Mouse (Mus musculus) spleen, adult 2 months (tissue): ENCODE data around the gene Etl4. TPM values are rescaled to one million over a fixed set of nuclear protein-coding genes. Genes with fewer than 3 reads are reported as not detected.

Experiments
- DNase-seq, 2 experiments: peaks; one replicate each; pipeline versions ENCODE4 v3.0.0 to v3.0.0-alpha.2; 2012 to 2021; ENCODE audit warnings: low spot score in 2 of 2, low read depth in 1 of 2
- H3K27ac ChIP-seq: fragments of 200-500 bp; 2 replicates; pipeline ENCODE4 v1.5.1; 2012; ENCODE audit warnings: low read length, inconsistent platforms; ENCODE audit not compliant: insufficient read depth
- H3K27me3 ChIP-seq: fragments of 200-500 bp; 2 replicates; pipeline ENCODE4 v1.6.1; 2012; ENCODE audit warnings: mild to moderate bottlenecking, moderate library complexity, low read length, inconsistent platforms; ENCODE audit not compliant: control insufficient read depth, insufficient read depth
- H3K36me3 ChIP-seq: fragments of 200-500 bp; 2 replicates; pipeline ENCODE4 v1.6.1; 2012; ENCODE audit warnings: mild to moderate bottlenecking, low read length, inconsistent platforms; ENCODE audit not compliant: control insufficient read depth, insufficient read depth
- H3K4me1 ChIP-seq: fragments of 200-500 bp; 2 replicates; pipeline ENCODE4 v1.6.1; 2011; ENCODE audit warnings: inconsistent platforms; ENCODE audit not compliant: control insufficient read depth, insufficient read depth, insufficient read length
- H3K4me3 ChIP-seq: fragments of 200-500 bp; 2 replicates; pipeline ENCODE4 v1.5.1; 2011; ENCODE audit warnings: mild to moderate bottlenecking, inconsistent platforms; ENCODE audit not compliant: insufficient read depth, insufficient read length; ENCODE audit errors: extremely low read depth
- CTCF ChIP-seq: fragments of 200-500 bp; IDR thresholded peaks from 2 replicates; pipeline ENCODE4 v1.5.1; 2011; ENCODE audit warnings: mild to moderate bottlenecking, inconsistent platforms; ENCODE audit not compliant: insufficient read depth, insufficient read length, insufficient replicate concordance; ENCODE audit errors: extremely low read depth
- POLR2A ChIP-seq: fragments of 200-500 bp; IDR thresholded peaks from 2 replicates; pipeline ENCODE4 v1.6.1; 2011; ENCODE audit warnings: low read depth, low read length, inconsistent platforms
- WGBS: fragments of 180-500 bp; shearing (Covaris S2); methylation state at CpG from one replicate; pipeline ENCODE4 v1.1.7; 2018; 5-methylcytosine and 5-hydroxymethylcytosine counted together
- polyA plus RNA-seq: library from polyadenylated mRNA; depleted of rRNA; stranded (reverse); fragments of >200 nt; gene quantifications from 2 replicates; pipeline ENCODE4 v1.2.3, GENCODE M21; 2012

The Etl4 gene
- polyA plus RNA-seq, 1 experiment, result 5.3 TPM

- H3K27ac ChIP-seq, result no peak overlapping the region
- no peaks in the 10 kb centered on the region for H3K27me3 ChIP-seq
- H3K4me3 ChIP-seq, result no peak overlapping the region
- no peak for TF ChIP-seq POLR2A
- no peak for TF ChIP-seq CTCF
- no peak for DNase-seq
- H3K36me3 ChIP-seq, result no peaks in the 10 kb centered on the region
- 82% methylated on average over 5 of the region's 5 CpGs for WGBS
- H3K4me1 ChIP-seq, result no peaks in the 10 kb centered on the region
Observed at GRCm38 (mm10) chr2:20761320-20761719, 851.7 kb downstream of the Etl4 start.

GRCm38 (mm10) chr2:20761751-20762150 lies 852.2 kb downstream of the Etl4 start:
- no peak for TF ChIP-seq CTCF
- no peak for TF ChIP-seq POLR2A
- H3K4me1 ChIP-seq, result no peaks in the 10 kb centered on the region
- 88% methylated on average over 3 of the region's 3 CpGs for WGBS
- DNase-seq, result no peak
- no peak overlapping the region for H3K27ac ChIP-seq
- no peaks in the 10 kb centered on the region for H3K27me3 ChIP-seq
- no peaks in the 10 kb centered on the region for H3K36me3 ChIP-seq
- no peak overlapping the region for H3K4me3 ChIP-seq

GRCm38 (mm10) chr2:20763511-20764212 lies 854.1 kb downstream of the Etl4 start:
- Histone ChIP-seq H3K4me1 (no peaks in the 10 kb centered on the region), H3K36me3 (no peaks in the 10 kb centered on the region), H3K4me3 (no peak overlapping the region), H3K27me3 (no peaks in the 10 kb centered on the region), H3K27ac (no peak overlapping the region)
- TF ChIP-seq POLR2A (no peak), CTCF (no peak)
- no peak for DNase-seq
- 84% methylated on average over 4 of the region's 4 CpGs for WGBS

GRCm38 (mm10) chr2:20764566-20765090 lies 855.0 kb downstream of the Etl4 start:
- Histone ChIP-seq H3K4me3 (no peak overlapping the region), H3K27ac (no peak overlapping the region), H3K27me3 (no peaks in the 10 kb centered on the region), H3K36me3 (no peaks in the 10 kb centered on the region), H3K4me1 (no peaks in the 10 kb centered on the region)
- TF ChIP-seq POLR2A (no peak), CTCF (no peak)
- no peak for DNase-seq

- no peak for DNase-seq
- H3K4me3 ChIP-seq, result no peak overlapping the region
- H3K4me1 ChIP-seq, result no peaks in the 10 kb centered on the region
- H3K27ac ChIP-seq, result no peak overlapping the region
- TF ChIP-seq POLR2A (no peak), CTCF (no peak)
- H3K36me3 ChIP-seq, result no peaks in the 10 kb centered on the region
- no peaks in the 10 kb centered on the region for H3K27me3 ChIP-seq
- 81% methylated on average over 5 of the region's 5 CpGs for WGBS
Observed at GRCm38 (mm10) chr2:20768681-20769080, 859.1 kb downstream of the Etl4 start.

GRCm38 (mm10) chr2:20770171-20770570 lies 860.6 kb downstream of the Etl4 start:
- Histone ChIP-seq H3K27ac (no peak overlapping the region), H3K4me3 (no peak overlapping the region), H3K36me3 (no peaks in the 10 kb centered on the region), H3K4me1 (no peaks in the 10 kb centered on the region), H3K27me3 (no peaks in the 10 kb centered on the region)
- DNase-seq, result no peak
- TF ChIP-seq CTCF (no peak), POLR2A (no peak)

GRCm38 (mm10) chr2:20774462-20774861 lies 864.9 kb downstream of the Etl4 start:
- no peak for DNase-seq
- 85% methylated on average over 2 of the region's 2 CpGs for WGBS

More at GRCm38 (mm10) chr2:20774462-20774861, 864.9 kb downstream of the Etl4 start:
- H3K4me3 ChIP-seq, result no peak overlapping the region
- no peaks in the 10 kb centered on the region for H3K36me3 ChIP-seq
- H3K27ac ChIP-seq, result no peak overlapping the region
- H3K4me1 ChIP-seq, result no peaks in the 10 kb centered on the region
- no peaks in the 10 kb centered on the region for H3K27me3 ChIP-seq
- TF ChIP-seq CTCF, result no peak
- no peak for TF ChIP-seq POLR2A
